Mouse (Mus musculus): ENCODE measurements around the gene Fbn1.
"Not testable (repeated sequence)": the region's sequence is repeated elsewhere in the genome, so short reads cannot be mapped to it uniquely, and the experiment has no call there.

Fbn1 gene

DNA sequence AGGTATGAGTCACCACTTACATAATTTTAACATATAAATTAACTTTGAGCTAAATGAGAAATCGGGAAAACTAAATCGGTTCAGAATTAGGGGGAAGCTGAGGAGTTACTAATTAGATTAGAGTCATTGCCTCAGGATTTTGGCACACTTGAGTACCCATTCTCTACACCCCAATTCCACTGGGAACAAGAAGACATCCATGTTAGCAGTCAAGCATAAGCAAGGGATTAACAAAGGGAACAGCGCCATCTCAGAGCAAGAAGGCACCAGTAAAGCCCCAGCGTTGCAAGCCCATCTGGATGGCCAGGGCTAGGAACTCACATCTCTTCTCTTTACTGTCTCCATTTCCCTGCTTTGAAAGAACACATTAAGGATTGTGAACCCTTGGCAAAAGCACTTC, 222.0 kb downstream of the Fbn1 start:
- DNase-seq: no peak

DNA sequence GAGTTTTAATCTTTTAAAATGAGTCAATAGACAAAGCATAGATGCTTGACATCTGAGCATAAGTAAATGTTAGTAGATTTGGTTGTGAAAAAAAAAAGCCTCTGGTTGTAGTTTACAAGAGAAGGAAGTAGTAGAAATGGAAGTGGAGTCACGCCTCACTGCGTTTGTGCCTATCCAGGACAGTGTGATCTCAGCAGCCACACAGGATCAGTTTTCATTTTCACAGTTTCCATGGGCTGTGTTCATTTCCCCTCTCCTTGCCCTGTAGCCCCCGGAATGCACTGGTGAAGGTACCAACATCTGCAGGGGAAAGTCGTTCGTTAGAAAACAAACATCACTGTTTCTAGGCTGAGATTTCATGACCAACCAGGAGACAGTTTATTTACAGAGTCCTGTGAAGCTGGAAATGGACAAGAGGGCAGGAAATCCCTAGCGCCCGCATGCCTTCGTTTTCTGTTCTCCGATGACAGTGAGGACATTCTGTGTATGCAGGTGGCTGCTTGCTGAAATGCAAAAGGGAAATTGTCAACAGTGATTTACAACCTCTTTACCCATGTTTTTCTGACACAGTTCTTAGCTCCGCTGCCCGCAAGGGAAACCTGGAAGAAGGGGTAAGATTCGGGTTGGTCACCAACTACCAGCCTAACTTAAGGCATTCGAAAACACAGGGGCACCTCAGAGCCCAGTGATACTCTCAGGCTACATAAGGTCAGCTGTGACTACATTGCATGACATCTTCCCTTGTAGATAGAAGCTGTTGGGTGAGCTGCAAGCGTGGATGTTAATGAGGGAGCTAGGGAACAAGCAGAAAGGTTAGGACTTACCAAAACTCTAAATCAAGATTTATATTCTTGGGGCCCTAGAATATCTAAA, 225.2 kb downstream of the Fbn1 start:
- no peak for DNase-seq

DNA sequence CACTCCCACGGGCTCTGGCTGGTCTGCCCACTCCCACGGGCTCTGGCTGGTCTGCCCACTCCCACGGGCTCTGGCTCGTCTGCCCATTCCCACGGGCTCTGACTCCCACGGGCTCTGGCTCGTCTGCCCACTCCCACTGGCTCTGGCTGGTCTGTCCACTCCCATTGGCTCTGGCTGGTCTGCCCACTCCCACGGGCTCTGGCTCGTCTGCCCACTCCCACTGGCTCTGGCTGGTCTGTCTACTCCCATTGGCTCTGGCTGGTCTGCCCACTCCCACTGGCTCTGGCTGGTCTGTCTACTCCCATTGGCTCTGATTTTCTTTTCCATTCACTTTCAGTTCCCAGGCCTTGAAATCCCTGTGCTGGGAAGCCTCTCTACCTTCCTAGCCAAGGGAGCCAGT, 227.8 kb downstream of the Fbn1 start:
- not testable (repeated sequence) for DNase-seq

DNA sequence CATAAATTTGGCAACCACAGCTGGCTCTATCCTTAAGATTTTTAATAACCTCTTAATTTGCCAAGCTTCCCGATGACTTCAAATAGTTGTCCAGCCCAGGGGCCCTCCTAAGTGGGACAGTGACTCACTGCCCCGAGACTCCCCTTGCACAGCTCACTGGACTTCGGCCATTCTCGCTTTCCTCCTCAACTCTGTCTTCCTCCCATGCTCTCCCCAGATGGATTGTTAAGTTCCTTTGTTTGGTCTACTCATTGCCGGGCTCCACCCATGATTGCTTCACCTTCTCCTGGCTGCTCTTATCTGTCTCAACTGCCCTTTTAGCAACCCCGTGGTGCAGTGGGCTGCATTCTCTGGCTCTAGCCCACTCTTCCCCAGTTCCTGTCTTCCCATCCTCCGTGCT, 229.3 kb downstream of the Fbn1 start:
- DNase-seq: no peak

DNA sequence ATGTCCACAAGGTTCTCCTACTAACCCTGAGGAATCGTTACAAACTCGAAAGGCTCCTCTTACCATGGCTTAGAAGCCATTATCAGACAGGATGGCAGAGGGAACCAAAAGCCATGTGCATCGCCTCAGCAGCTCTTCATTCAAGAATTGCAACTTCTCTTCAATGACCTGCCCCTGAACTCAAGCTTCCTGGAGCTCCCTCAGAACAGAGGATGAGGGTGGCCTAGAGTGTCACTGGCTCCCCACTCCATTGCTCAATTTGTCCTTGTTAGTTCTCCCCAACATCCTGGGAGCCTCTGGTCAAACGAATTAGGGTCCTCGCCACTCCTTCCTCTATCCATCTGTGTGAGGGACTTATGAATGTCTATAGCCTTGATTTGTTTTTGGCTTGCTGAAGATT, 231.1 kb downstream of the Fbn1 start:
- no peak for DNase-seq

DNA sequence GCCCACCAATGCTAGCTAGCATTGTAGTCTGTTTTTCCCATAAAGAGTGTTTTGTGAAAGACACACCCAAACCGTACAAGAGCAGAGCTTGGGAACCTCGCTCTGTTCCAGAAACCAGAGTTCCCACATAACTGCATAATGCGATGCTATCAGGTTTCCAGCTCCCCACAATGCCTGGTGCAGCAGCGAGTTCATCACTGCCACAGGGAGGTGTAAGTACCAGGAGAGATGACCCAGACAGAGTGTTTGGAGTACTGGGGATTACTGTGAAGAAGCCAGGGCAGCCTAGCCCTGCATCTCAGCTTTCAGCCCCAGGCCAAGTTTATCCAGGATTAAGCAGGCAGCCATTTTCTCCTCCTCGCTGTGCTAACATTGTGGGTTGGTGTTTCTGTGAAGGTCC, 232.2 kb downstream of the Fbn1 start:
- no peak for DNase-seq

DNA sequence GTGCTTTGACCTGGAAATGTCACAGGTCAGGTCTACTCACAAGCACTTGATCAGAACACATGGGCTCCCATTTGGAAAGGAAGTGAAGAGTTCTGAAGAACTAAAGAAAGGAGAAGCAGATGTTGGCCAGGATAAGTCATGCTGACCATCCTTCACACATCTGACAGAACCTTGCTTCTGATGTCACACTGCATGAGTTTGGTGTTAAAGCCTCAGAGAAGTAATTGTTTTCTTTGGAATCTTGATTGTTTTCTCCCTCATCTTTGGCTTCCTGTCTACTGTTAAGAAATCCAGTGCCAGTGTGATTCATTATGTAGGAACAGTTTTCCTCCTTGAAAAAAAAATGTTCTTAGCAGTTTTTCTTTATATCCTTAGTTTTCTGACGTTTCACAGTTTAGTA, 238.9 kb downstream of the Fbn1 start:
- DNase-seq: no peak

DNA sequence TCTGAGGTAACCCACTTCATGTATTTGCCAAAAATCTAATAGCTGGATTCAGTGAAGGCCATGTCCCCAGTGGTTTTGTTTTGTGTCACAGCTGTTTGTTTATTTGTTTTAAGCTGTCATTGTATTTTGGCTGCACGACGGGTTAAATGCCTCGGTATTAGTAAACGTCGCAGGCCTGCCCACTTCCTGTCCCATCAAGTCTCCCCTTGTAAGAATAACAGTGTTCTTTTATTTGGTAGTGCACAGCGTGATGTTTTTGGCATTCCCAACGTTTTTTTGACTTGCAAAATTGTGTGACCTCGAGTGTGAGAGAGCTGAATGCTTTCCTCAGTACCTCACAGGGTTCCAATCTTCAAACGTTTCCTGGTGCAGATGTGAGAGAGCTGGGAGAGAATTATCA, 244.0 kb downstream of the Fbn1 start:
- DNase-seq: no peak

DNA sequence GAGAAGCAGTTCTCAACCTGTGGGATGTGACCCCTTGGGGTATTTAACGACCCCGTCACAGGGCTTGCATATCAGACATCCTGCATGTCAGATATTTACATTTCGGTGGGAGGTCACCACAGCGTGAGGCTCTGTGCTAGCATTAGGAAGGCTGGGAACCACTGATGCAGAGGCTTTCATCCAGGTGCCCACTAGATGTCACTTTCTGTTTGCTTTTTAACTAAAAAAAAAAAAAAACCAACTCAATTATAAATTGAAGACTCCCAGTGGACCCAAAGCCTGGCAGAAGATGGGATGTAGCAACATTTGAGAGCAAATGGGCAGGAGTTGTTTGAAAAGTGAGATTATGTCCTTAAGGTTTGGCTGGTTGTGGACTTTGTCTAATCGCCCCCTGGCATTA, 244.7 kb downstream of the Fbn1 start:
- DNase-seq: no peak

DNA sequence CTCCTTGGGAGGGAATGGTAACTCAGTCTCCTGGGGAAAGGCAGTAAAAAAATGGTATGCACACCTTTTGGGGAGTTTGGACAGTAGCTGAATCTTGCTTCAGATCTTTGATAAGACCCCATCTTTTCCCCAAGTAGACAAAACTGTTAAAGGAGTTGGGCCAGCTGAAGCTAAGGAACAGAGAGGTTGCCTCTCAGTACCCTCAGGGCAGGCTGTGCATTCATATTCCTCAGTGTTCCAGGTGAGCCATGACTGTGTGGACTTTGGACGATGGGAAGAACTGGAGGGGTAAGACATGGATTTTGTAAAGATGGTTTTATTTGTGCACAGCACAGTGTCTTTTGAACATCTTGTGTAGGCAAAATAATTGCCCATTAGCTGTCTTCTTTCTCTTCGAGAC, 247.5 kb downstream of the Fbn1 start:
- DNase-seq: no peak

DNA sequence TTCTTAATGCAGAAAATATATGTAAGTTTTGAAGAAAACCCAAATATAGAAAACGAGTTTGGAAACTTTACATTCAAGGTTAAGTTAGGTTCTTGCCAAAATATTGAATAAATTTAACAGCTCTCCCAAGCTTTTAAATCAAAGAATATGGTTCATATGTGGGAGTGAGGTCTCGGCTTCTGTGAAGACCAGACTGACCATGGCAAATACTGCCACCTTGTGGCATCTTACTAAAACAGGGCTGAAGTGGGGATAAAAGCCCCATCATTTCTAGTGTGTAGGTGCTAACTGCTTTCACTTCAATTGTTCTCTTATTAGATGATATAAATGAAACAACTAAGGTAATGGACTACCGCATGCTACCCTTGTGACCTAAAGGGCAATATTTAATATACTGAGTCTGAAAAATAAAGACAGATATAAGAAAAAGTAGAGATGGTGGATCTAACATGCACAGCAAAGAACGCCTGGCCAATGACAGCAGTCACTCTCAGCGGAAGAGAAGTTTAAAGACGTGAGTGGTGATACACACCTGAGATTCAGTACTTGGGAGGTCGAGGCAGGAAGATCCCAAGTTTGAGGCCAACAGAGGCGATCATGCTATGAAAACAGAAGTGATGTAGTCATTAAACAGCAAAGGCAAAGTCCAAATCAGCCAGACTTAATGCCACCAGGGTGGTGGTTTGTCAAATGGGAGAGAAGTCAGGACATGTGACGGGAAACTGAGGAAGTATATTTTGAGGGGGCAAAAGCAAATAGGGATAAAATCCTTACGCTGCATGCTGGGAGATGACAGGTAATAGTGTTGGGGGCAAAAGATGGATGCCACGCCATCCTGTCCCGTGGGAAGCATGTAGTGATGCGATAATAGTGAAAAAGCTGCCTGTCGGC, 248.3 kb downstream of the Fbn1 start:
- DNase-seq: peak; percentile 22

DNA sequence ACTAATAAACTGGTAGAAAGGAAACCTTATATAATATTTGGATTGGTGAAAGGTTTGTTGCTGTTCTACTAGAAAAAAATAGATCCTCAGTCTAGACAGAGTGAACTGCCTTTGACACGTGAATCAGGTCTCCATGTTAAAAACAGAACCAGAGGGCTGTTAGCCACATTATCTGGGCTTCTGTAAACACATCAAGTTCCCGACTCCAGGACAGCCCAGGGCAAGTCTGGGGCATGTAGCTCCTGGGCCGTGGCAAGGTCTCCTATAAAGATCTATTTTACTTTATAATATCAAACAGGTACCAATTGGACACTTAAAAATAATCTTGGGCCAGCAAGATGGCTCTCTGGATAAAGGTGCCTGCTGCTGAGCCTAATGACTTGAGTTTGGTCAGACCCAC, 251.9 kb downstream of the Fbn1 start:
- DNase-seq: no peak

DNA sequence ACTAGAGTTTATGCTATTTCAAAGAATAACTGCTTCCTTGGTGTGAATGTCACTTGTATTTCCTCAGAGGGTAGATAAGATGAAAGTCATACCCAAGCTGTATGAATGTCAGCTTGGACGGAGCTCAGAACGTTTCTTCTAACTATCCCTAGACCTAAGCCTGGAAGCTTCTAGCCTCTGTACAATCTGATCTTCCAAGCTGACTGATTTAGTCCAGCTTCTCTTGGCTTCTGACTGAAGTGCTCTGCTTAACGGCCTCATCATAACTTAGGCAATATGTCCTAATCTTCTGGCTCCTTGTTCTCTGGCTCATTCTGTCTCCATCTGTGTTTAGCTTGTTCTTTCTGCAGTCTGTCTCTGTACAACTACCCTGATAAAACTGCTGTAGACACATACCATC, 253.2 kb downstream of the Fbn1 start:
- DNase-seq: no peak

DNA sequence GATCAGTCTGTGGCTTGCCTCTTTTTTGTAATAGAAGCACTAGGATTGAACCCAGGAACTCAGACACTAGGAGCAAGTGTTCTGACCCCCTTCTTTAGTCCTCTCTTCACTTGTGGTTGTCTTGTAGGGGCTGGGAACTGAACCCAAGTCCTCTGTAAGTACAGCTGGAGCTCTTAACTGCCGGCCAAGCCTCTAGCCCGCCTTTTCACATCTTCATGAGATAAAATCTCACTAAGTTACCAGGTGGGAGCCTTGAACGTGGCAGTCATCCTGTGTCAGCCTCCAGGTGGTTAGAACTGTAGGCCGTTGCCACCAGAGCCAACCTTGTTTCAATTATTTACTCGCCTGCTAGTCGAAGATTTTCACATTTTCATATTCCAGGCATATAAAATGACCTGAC, 254.1 kb downstream of the Fbn1 start:
- DNase-seq: no peak

DNA sequence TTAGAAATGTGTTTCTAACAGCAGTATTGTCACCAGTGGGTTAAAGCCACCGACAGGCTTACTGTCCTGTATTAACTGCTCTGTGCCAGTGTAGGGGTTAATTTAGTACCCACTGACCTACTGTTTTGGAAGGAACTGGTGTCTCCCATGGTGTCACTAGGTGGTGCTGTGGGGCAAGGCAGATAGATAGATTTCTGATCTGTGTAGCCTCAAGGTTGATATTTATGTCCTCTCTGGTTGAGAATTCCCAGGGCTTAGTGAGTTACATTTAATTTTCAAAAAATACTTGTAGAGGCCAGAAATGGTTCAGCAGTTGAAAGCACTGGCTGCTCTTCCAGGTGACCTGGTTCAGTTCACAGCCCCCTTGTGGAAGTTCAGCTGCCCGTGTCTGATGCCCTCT, 255.5 kb downstream of the Fbn1 start:
- DNase-seq: peak; percentile 58

DNA sequence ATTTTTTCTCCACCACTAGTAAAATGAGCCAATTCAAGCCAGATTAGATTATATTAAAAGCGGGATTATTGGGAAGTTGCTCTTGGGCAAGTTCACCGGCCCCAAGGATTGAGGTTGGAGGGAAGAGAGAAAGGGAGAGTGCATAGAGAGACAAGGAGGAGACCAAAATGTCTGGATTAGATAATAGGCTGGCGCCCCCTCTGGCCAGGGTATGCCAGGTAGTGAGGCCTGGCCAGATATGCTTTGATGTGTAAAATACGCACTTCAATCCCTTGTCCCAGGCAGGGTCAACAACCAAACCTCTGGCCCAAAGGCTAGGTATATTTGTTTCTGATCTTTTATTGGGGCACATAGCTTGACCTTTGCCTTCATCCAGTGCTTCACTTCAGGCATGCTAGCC, 256.0 kb downstream of the Fbn1 start:
- DNase-seq: peak; percentile 53

All from liver (tissue).